Mouse (Mus musculus) mature B cell (primary cell): ENCODE data around the gene Wdr26.

Experiments
- in situ Hi-C: fragments of 300-500 bp; cut with MboI; formaldehyde crosslinking; loops from 2 replicates; pipeline ENCODE4 v1.14.3; 2019

Gene Wdr26

GRCm38 (mm10) chr1:181167816-181168215 is 44.0 kb downstream of the Wdr26 start:
- in situ Hi-C loops = no loop called here

- in situ Hi-C loops = no loop called here
Observed at GRCm38 (mm10) chr1:181151541-181151940, 60.3 kb downstream of the Wdr26 start.

GRCm38 (mm10) chr1:181150827-181151534 is 60.8 kb downstream of the Wdr26 start:
- in situ Hi-C loops = no loop called here

GRCm38 (mm10) chr1:181150431-181150826 is 61.4 kb downstream of the Wdr26 start:
- in situ Hi-C loops = no loop called here

- in situ Hi-C loops = no loop called here
Observed at GRCm38 (mm10) chr1:181149373-181150017, 62.3 kb downstream of the Wdr26 start.

GRCm38 (mm10) chr1:181148540-181148939 is 63.3 kb downstream of the Wdr26 start:
- in situ Hi-C loops = no loop called here

- in situ Hi-C loops = no loop called here
Observed at GRCm38 (mm10) chr1:181146187-181146586, 65.6 kb downstream of the Wdr26 start.

GRCm38 (mm10) chr1:181144966-181145365 is 66.8 kb downstream of the Wdr26 start:
- in situ Hi-C loops = no loop called here

- in situ Hi-C loops = no loop called here
Observed at GRCm38 (mm10) chr1:181143950-181144836, 67.6 kb downstream of the Wdr26 start, which contains the start of the genes Nvl and Cnih4. TSS of gene Nvl (minus strand) at chr1:181144204. TSS of gene Cnih4 (plus strand) at chr1:181144693.

- in situ Hi-C loops = no loop called here
Observed at GRCm38 (mm10) chr1:181143609-181143949, 68.2 kb downstream of the Wdr26 start.

- in situ Hi-C loops = no loop called here
Observed at GRCm38 (mm10) chr1:181138730-181139129, 73.1 kb downstream of the Wdr26 start.

GRCm38 (mm10) chr1:181131915-181132314 is 79.9 kb downstream of the Wdr26 start:
- in situ Hi-C loops = no loop called here

GRCm38 (mm10) chr1:181126766-181127165 is 85.0 kb downstream of the Wdr26 start:
- in situ Hi-C loops = no loop called here

- in situ Hi-C loops = no loop called here
Observed at GRCm38 (mm10) chr1:181125916-181126315, 85.9 kb downstream of the Wdr26 start.

GRCm38 (mm10) chr1:181124145-181124544 is 87.7 kb downstream of the Wdr26 start:
- in situ Hi-C loops = no loop called here
